Mouse (Mus musculus): Measurements from ENCODE around the gene St3gal4.
"Not testable (repeated sequence)": the region's sequence is repeated elsewhere in the genome, so short reads cannot be mapped to it uniquely, and the experiment has no call there.

St3gal4 gene

GRCm38 (mm10) chr9:35119168-35119567 is at the start of gene St3gal4:
Gene St3gal4 (minus strand): TSS chr9:35119268.
- no peak for DNase-seq (ENCODE audit: low read depth in 2 of 2, low spot score in 2 of 2)

- no peak for DNase-seq (ENCODE audit: low read depth in 2 of 2, low spot score in 2 of 2)
These were observed 47.9 kb upstream of the St3gal4 start for GRCm38 (mm10) chr9:35166798-35167635.

GRCm38 (mm10) chr9:35166144-35166797 is 47.2 kb upstream of the St3gal4 start:
- no peak for DNase-seq (ENCODE audit: low read depth in 2 of 2, low spot score in 2 of 2)

GRCm38 (mm10) chr9:35164142-35164874 is 45.2 kb upstream of the St3gal4 start:
- no peak for DNase-seq (ENCODE audit: low read depth in 2 of 2, low spot score in 2 of 2)

GRCm38 (mm10) chr9:35163011-35163690 is 44.1 kb upstream of the St3gal4 start:
- DNase-seq (ENCODE audit: low read depth in 2 of 2, low spot score in 2 of 2) = no peak

- DNase-seq (ENCODE audit: low read depth in 2 of 2, low spot score in 2 of 2) = no peak
These were observed 42.7 kb upstream of the St3gal4 start for GRCm38 (mm10) chr9:35161721-35162120.

- DNase-seq (ENCODE audit: low read depth in 2 of 2, low spot score in 2 of 2) = no peak
These were observed 41.6 kb upstream of the St3gal4 start for GRCm38 (mm10) chr9:35160662-35161061.

GRCm38 (mm10) chr9:35158477-35158876 is 39.4 kb upstream of the St3gal4 start:
- no peak for DNase-seq (ENCODE audit: low read depth in 2 of 2, low spot score in 2 of 2)

GRCm38 (mm10) chr9:35156862-35157261 is 37.8 kb upstream of the St3gal4 start:
- no peak for DNase-seq (ENCODE audit: low read depth in 2 of 2, low spot score in 2 of 2)

GRCm38 (mm10) chr9:35156002-35156710 is 37.1 kb upstream of the St3gal4 start:
- DNase-seq (ENCODE audit: low read depth in 2 of 2, low spot score in 2 of 2) = no peak

GRCm38 (mm10) chr9:35152923-35153322 is 33.9 kb upstream of the St3gal4 start:
- DNase-seq (ENCODE audit: low read depth in 2 of 2, low spot score in 2 of 2) = no peak

- DNase-seq (ENCODE audit: low read depth in 2 of 2, low spot score in 2 of 2) = not testable (repeated sequence)
These were observed 29.8 kb upstream of the St3gal4 start for GRCm38 (mm10) chr9:35148822-35149221.

- DNase-seq (ENCODE audit: low read depth in 2 of 2, low spot score in 2 of 2) = not testable (repeated sequence)
These were observed 28.2 kb upstream of the St3gal4 start for GRCm38 (mm10) chr9:35147261-35147660.

GRCm38 (mm10) chr9:35145829-35146228 is 26.8 kb upstream of the St3gal4 start:
- no peak for DNase-seq (ENCODE audit: low read depth in 2 of 2, low spot score in 2 of 2)

- no peak for DNase-seq (ENCODE audit: low read depth in 2 of 2, low spot score in 2 of 2)
These were observed 26.1 kb upstream of the St3gal4 start for GRCm38 (mm10) chr9:35145118-35145517.

GRCm38 (mm10) chr9:35142221-35142620 is 23.2 kb upstream of the St3gal4 start:
- DNase-seq (ENCODE audit: low read depth in 2 of 2, low spot score in 2 of 2) = no peak

- DNase-seq (ENCODE audit: low read depth in 2 of 2, low spot score in 2 of 2) = no peak
These were observed 20.2 kb upstream of the St3gal4 start for GRCm38 (mm10) chr9:35139231-35139744.

GRCm38 (mm10) chr9:35138029-35138428 is 19.0 kb upstream of the St3gal4 start:
- no peak for DNase-seq (ENCODE audit: low read depth in 2 of 2, low spot score in 2 of 2)

- no peak for DNase-seq (ENCODE audit: low read depth in 2 of 2, low spot score in 2 of 2)
These were observed 16.5 kb upstream of the St3gal4 start for GRCm38 (mm10) chr9:35135575-35135974.

- DNase-seq (ENCODE audit: low read depth in 2 of 2, low spot score in 2 of 2) = no peak
These were observed 12.7 kb upstream of the St3gal4 start for GRCm38 (mm10) chr9:35131637-35132397.

Measured in CD8-positive naive resting alpha-beta T cell, adult 2 months (primary cell).